Mouse (Mus musculus): Measurements from ENCODE around the gene Gm8265. TPM values are rescaled to one million over a fixed set of nuclear protein-coding genes. Genes with fewer than 3 reads are reported as not detected.

The Gm8265 gene
- not detected in 2 replicates for polyA plus RNA-seq (2012; rRNA removed)

GRCm38 (mm10) chr14:5632928-5633327 lies at the start of gene Gm8265:
Gene Gm8265 (minus strand): TSS chr14:5633028.

Other genes starting within 250 kb of the Gm8265 start
- gene Gm3500, start 244.0 kb downstream of the Gm8265 start, polyA plus RNA-seq (2012; rRNA removed) = not detected in 2 replicates
- gene Gm3194, start 177.6 kb downstream of the Gm8265 start, polyA plus RNA-seq (2012; rRNA removed) = 0.16 TPM in 1 of 2 replicates, not detected in the other
- not detected in 2 replicates for gene Gm8246, start 155.2 kb downstream of the Gm8265 start, polyA plus RNA-seq (2012; rRNA removed)
- gene Gm3187, start 148.8 kb downstream of the Gm8265 start, polyA plus RNA-seq (2012; rRNA removed) = not detected in 2 replicates
- gene Gm3488, start 131.4 kb downstream of the Gm8265 start, polyA plus RNA-seq (2012; rRNA removed) = not detected in 2 replicates
- not detected in 2 replicates for gene Gm3532, start 94.5 kb downstream of the Gm8265 start, polyA plus RNA-seq (2012; rRNA removed)
- not detected in 2 replicates for gene Gm9603, start 54.4 kb upstream of the Gm8265 start, polyA plus RNA-seq (2012; rRNA removed)
- 0.21 TPM in 1 of 2 replicates, not detected in the other for gene Gm3373, start 108.5 kb upstream of the Gm8265 start, polyA plus RNA-seq (2012; rRNA removed)
- gene Gm3383, start 175.0 kb upstream of the Gm8265 start, polyA plus RNA-seq (2012; rRNA removed) = 0.16 TPM in 1 of 2 replicates, not detected in the other
- gene Gm3424, start 197.3 kb upstream of the Gm8265 start, polyA plus RNA-seq (2012; rRNA removed) = not detected in 2 replicates
- gene Gm8237, start 247.4 kb upstream of the Gm8265 start, polyA plus RNA-seq (2012; rRNA removed) = not detected in 2 replicates

Data from colon, adult 2 months (tissue).